Mouse (Mus musculus) MEL (cell line): ENCODE measurements at regions not wholly inside any gene's neighbourhood (a gene's known extent, or its start where the extent isn't known, plus 50 kb on each side); places are given as distances from the start of the nearest gene placed in this dataset.

Experiments used
- DNase-seq: peaks from one replicate; pipeline ENCODE4 v3.0.0; 2011; ENCODE audit warnings: low read depth, low spot score
- H3K27ac ChIP-seq: 2 replicates; pipeline ENCODE4 v1.5.1; 2012; ENCODE audit warnings: low read depth, mild to moderate bottlenecking, control low read depth, low read length, moderate library complexity; ENCODE audit not compliant: control insufficient read depth
- H3K27me3 ChIP-seq, 2 experiments: fragments of 150-350 bp in 1 of 2; sonication (generic) in 1 of 2; 2 replicates each; pipeline ENCODE4 v1.6.1; 2012; ENCODE audit warnings: low read length in 2 of 2, mild to moderate bottlenecking in 2 of 2, improper control_type of control experiment in 1 of 2, moderate library complexity in 1 of 2; ENCODE audit not compliant: insufficient read depth in 2 of 2, control insufficient read depth in 1 of 2
- H3K36me3 ChIP-seq, 2 experiments: 2 replicates each; pipeline ENCODE4 v1.6.1; 2012 to 2014; ENCODE audit warnings: low read length in 2 of 2, improper control_type of control experiment in 1 of 2, inconsistent platforms in 1 of 2, mild to moderate bottlenecking in 1 of 2; ENCODE audit not compliant: insufficient read depth in 2 of 2, control insufficient read depth in 1 of 2
- H3K4me1 ChIP-seq, 2 experiments: fragments of 150-350 bp in 1 of 2; sonication (generic) in 1 of 2; 2 replicates each; pipeline ENCODE4 v1.6.1; 2012; ENCODE audit warnings: low read length in 2 of 2, improper control_type of control experiment in 1 of 2, mild to moderate bottlenecking in 1 of 2; ENCODE audit not compliant: insufficient read depth in 2 of 2, control insufficient read depth in 1 of 2
- H3K4me3 ChIP-seq, 2 experiments: fragments of 150-350 bp in 1 of 2; sonication (generic) in 1 of 2; 2 replicates each; pipeline ENCODE4 v1.5.1; 2012; ENCODE audit warnings: low read depth in 2 of 2, low read length in 2 of 2, mild to moderate bottlenecking in 2 of 2, moderate library complexity in 2 of 2, control low read depth in 1 of 2, improper control_type of control experiment in 1 of 2; ENCODE audit not compliant: control insufficient read depth in 1 of 2, insufficient read depth in 1 of 2
- H3K79me2 ChIP-seq: 2 replicates; pipeline ENCODE4 v1.6.1; 2012; ENCODE audit warnings: mild to moderate bottlenecking, low read length, moderate library complexity; ENCODE audit not compliant: control insufficient read depth, poor library complexity, insufficient read depth
- H3K9ac ChIP-seq: 2 replicates; pipeline ENCODE4 v1.6.1; 2012; ENCODE audit warnings: low read depth, mild to moderate bottlenecking, control low read depth, low read length, moderate library complexity; ENCODE audit not compliant: control insufficient read depth, poor library complexity, severe bottlenecking
- H3K9me3 ChIP-seq: fragments of 150-350 bp; sonication (generic); replicated peaks from 2 replicates; pipeline ENCODE4 v1.6.1; 2012; ENCODE audit warnings: mild to moderate bottlenecking, low read length, improper control_type of control experiment, moderate library complexity; ENCODE audit not compliant: insufficient read depth
- CHD1 ChIP-seq: IDR thresholded peaks from 2 replicates; pipeline ENCODE4 v1.6.1; 2012; ENCODE audit warnings: low read depth, mild to moderate bottlenecking, inconsistent platforms, low read length, improper control_type of control experiment
- EP300 ChIP-seq, 2 experiments: IDR thresholded peaks; 2 replicates each; pipeline ENCODE4 v1.6.1; 2011; ENCODE audit warnings: improper control_type of control experiment in 2 of 2, low read length in 2 of 2, low read depth in 1 of 2, mild to moderate bottlenecking in 1 of 2
- GATA1 ChIP-seq: IDR thresholded peaks from 2 replicates; pipeline ENCODE4 v1.6.1; 2011; ENCODE audit warnings: low read depth, low read length, improper control_type of control experiment
- JUND ChIP-seq: IDR thresholded peaks from 2 replicates; pipeline ENCODE4 v1.6.1; 2011; ENCODE audit warnings: low read depth, mild to moderate bottlenecking, improper control_type of control experiment, low read length
- KAT2A ChIP-seq: conservative IDR thresholded peaks from 2 replicates; pipeline ENCODE4 v1.6.1; 2012; ENCODE audit warnings: low read depth, low read length, improper control_type of control experiment, inconsistent platforms
- MAFK ChIP-seq: IDR thresholded peaks from 2 replicates; pipeline ENCODE4 v1.6.1; 2011; ENCODE audit warnings: low read depth, mild to moderate bottlenecking, low read length, improper control_type of control experiment, borderline replicate concordance
- MAZ ChIP-seq: IDR thresholded peaks from 2 replicates; pipeline ENCODE4 v1.6.1; 2012; ENCODE audit warnings: low read depth, mild to moderate bottlenecking, inconsistent platforms, low read length, improper control_type of control experiment
- MXI1 ChIP-seq: IDR thresholded peaks from 2 replicates; pipeline ENCODE4 v1.6.1; 2011; ENCODE audit warnings: mild to moderate bottlenecking, low read depth, low read length, improper control_type of control experiment
- MYC ChIP-seq: IDR thresholded peaks from 2 replicates; pipeline ENCODE4 v1.6.1; 2011; ENCODE audit warnings: low read depth, mild to moderate bottlenecking, low read length, improper control_type of control experiment, moderate library complexity
- POLR2A ChIP-seq, 2 experiments: IDR thresholded peaks; 2 replicates each; pipeline ENCODE4 v1.6.1; 2011 to 2012; ENCODE audit warnings: low read length in 2 of 2, mild to moderate bottlenecking in 2 of 2, control low read depth in 1 of 2, improper control_type of control experiment in 1 of 2, low read depth in 1 of 2, moderate library complexity in 1 of 2; ENCODE audit not compliant: control insufficient read depth in 1 of 2, insufficient read depth in 1 of 2, poor library complexity in 1 of 2
- POLR2AphosphoS2 ChIP-seq: IDR thresholded peaks from 2 replicates; pipeline ENCODE4 v1.6.1; 2011; ENCODE audit warnings: low read length, improper control_type of control experiment
- POLR2AphosphoS5 ChIP-seq: IDR thresholded peaks from 2 replicates; pipeline ENCODE4 v1.6.1; 2012; ENCODE audit warnings: low read depth, borderline replicate concordance, mild to moderate bottlenecking, inconsistent platforms, low read length, moderate library complexity, mixed read lengths
- SMC3 ChIP-seq: IDR thresholded peaks from 2 replicates; pipeline ENCODE4 v1.6.1; 2011; ENCODE audit warnings: low read depth, low read length, improper control_type of control experiment
- TCF12 ChIP-seq: IDR thresholded peaks from 2 replicates; pipeline ENCODE4 v1.6.1; 2014; ENCODE audit warnings: low read depth, mild to moderate bottlenecking, inconsistent platforms, low read length, improper control_type of control experiment, moderate library complexity
- UBTF ChIP-seq: IDR thresholded peaks from 2 replicates; pipeline ENCODE4 v1.6.1; 2012; ENCODE audit warnings: low read depth, mild to moderate bottlenecking, inconsistent platforms, low read length, improper control_type of control experiment, moderate library complexity, borderline replicate concordance; ENCODE audit not compliant: insufficient read depth
- USF1 ChIP-seq: IDR thresholded peaks from 2 replicates; pipeline ENCODE4 v1.6.1; 2014; ENCODE audit warnings: low read depth, mild to moderate bottlenecking, inconsistent platforms, low read length, improper control_type of control experiment, moderate library complexity
- USF2 ChIP-seq, 2 experiments: IDR thresholded peaks; 2 replicates each; pipeline ENCODE4 v1.6.1; 2011 to 2012; ENCODE audit warnings: improper control_type of control experiment in 2 of 2, low read length in 2 of 2, borderline replicate concordance in 1 of 2, inconsistent platforms in 1 of 2, low read depth in 1 of 2, mild to moderate bottlenecking in 1 of 2; ENCODE audit not compliant: insufficient read depth in 1 of 2
- ZKSCAN1 ChIP-seq: IDR thresholded peaks from 2 replicates; pipeline ENCODE4 v1.6.1; 2012; ENCODE audit warnings: low read depth, mild to moderate bottlenecking, inconsistent platforms, low read length, improper control_type of control experiment, moderate library complexity

DNA sequence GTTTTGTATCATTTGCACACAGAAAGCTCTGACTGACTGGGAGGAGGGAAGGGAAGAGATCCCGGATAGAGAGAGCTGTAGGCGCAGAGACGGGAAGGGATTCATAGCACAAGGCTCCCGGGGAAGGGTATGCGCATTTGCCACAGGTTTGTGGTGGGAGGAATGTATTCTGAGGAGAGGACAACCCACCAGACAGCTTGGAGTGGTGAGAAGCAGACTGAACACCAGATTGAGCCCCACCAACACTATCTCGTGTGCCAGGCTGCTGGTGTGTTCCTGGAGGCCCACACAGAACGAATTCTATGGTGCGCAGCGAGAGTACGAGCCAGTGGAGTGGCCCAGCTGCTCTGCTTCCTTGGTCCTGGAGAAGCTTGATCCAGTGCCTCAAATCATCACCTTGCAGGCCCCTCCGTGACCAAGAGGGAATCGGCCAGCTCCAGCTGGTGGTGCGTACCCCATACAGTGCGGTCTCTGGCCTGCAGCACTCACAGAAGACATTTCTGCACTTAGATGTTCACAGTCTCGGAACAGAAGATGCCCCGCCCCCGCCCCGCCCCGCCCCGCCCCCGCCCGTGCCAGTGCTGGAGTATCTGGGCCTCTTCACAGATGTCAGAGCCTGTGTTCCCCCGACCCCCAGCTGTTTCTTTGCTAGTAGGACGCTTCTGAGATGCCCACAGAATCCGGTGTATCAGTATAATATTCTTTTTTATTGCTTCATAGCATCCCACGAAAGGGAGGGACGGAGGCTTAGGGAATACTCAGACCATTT lies 92.8 kb upstream of the Tmem189 start:
- no peaks in the 10 kb centered on the region; a peak in 1 of 4 replicates for H3K36me3 ChIP-seq
- H3K4me1 ChIP-seq: 0 out of 4 replicates have a peak, but pooled peaks cover 0 to 7% of the 10 kb centered on the region in 2 experiments
- H3K27ac ChIP-seq: no peak overlapping the region
- TF ChIP-seq POLR2AphosphoS2 (no peak), MYC (no peak), POLR2A (IDR thresholded peaks at IDR 0.05; ENCODE audit: control insufficient read depth in 1 of 2, insufficient read depth in 1 of 2, low read depth in 1 of 2, low read length in 2 of 2, poor library complexity in 1 of 2) (no peak)
- DNase-seq: no peak
- peaks cover 7% of the 10 kb centered on the region; the same call in 1 of the 2 replicates for H3K79me2 ChIP-seq
- H3K4me3 ChIP-seq: no peak overlapping the region
- H3K27me3 ChIP-seq: no peaks in the 10 kb centered on the region
- no peak overlapping the region for H3K9ac ChIP-seq
- H3K9me3 ChIP-seq: no peaks in the 10 kb centered on the region

GRCm38 (mm10) chr2:167781496-167781895 lies 91.9 kb upstream of the Tmem189 start:
- no peak overlapping the region for H3K9ac ChIP-seq
- no peaks in the 10 kb centered on the region for H3K27me3 ChIP-seq
- H3K4me1 ChIP-seq: 0 out of 4 replicates have a peak, but pooled peaks cover 0 to 7% of the 10 kb centered on the region in 2 experiments
- H3K36me3 ChIP-seq: no peaks in the 10 kb centered on the region; a peak in 1 of 4 replicates
- H3K9me3 ChIP-seq: no peaks in the 10 kb centered on the region
- no peak overlapping the region for H3K27ac ChIP-seq
- TF ChIP-seq SMC3 (no peak), MAFK (no peak), CHD1 (no peak), EP300 (IDR thresholded peaks at IDR 0.05; ENCODE audit: low read depth in 1 of 2, low read length in 2 of 2) (no peak)
- DNase-seq: no peak
- peaks cover 8% of the 10 kb centered on the region; the same call in 1 of the 2 replicates for H3K79me2 ChIP-seq
- no peak overlapping the region for H3K4me3 ChIP-seq

GRCm38 (mm10) chr2:167778691-167779090 lies 89.1 kb upstream of the Tmem189 start:
- H3K36me3 ChIP-seq: no peaks in the 10 kb centered on the region; a peak in 1 of 4 replicates
- H3K4me3 ChIP-seq: no peak overlapping the region; a peak in 1 of 4 replicates
- H3K4me1 ChIP-seq: 0 out of 4 replicates have a peak, but pooled peaks cover 0 to 7% of the 10 kb centered on the region in 2 experiments
- no peak overlapping the region; the same call in 1 of the 2 replicates for H3K9ac ChIP-seq
- H3K79me2 ChIP-seq: peaks cover 8% of the 10 kb centered on the region; the same call in 1 of the 2 replicates
- no peaks in the 10 kb centered on the region for H3K27me3 ChIP-seq
- no peak overlapping the region for H3K27ac ChIP-seq
- DNase-seq: no peak
- TF ChIP-seq MAZ (no peak), MYC (no peak), USF1 (no peak), USF2 (IDR thresholded peaks at IDR 0.05; ENCODE audit: borderline replicate concordance in 1 of 2, insufficient read depth in 1 of 2, low read depth in 1 of 2, low read length in 2 of 2) (no peak), UBTF (no peak), EP300 (IDR thresholded peaks at IDR 0.05; ENCODE audit: low read depth in 1 of 2, low read length in 2 of 2) (no peak), MXI1 (no peak), KAT2A (no peak), ZKSCAN1 (no peak), POLR2AphosphoS5 (no peak), MAFK (no peak), JUND (no peak), GATA1 (no peak), TCF12 (no peak)
- no peaks in the 10 kb centered on the region for H3K9me3 ChIP-seq
